In the genomic region with DNA sequence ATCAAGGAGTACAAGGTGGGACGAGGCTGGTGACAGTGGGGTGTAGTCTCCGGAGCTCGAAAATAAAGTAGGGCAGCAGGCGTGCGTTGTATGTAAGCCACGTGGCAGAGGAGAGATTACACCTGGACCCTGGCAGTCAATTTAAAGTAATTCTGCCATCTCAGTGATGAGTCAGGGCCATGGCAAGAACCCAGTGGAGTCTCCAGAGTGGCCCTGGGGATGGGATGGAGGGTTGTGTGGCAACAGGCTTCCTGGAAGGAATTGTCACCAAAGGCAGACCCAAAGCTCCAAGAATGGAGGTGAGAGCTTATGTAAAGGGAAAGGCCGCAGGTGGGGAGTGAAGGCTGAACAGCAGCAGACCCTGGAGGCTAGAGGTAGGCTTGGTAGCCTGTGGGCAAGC, we compare ENCODE assay signal across 19 mouse cellular contexts. TPM values are rescaled to one million over a fixed set of nuclear protein-coding genes. Genes with fewer than 3 reads are reported as not detected.
DNase-seq lines count a peak whose midpoint lies in the region.
"Had no signal": no experiment of that assay in that cellular context is flagged by ENCODE, and none has a peak within 500 bp of the region (broad histone marks: within the 10 kb centered on the region; RNA-seq: fewer than 3 reads in every experiment).

No protein-coding gene starts in this region.

- peak; percentile 60 for DNase-seq in adrenal gland, adult 2 months
- DNase-seq in adrenal gland, postnatal 14 days = no peak
- DNase-seq: adrenal gland, adult 8-10 months; adrenal gland, postnatal 10 days; adrenal gland, postnatal 25 days; B cell, adult 2 months; cerebellum, adult 11 months; cerebellum, adult 11-12 months; cerebellum, adult 18-20 months; cerebellum, adult 2 months; cerebellum, adult 8-10 months; cerebellum, adult 9-10 months had no signal

RNA-seq across cellular contexts. Expression of a gene that starts 12.0 kb away (rescaled TPM):
- total RNA-seq in adrenal gland, adult 2 months (2021) = 10 to 100 TPM; 54.9 to 55.7 TPM
- polyA plus RNA-seq in adrenal gland, adult 2 months (2012; rRNA removed) = 19.3 and 23.3 TPM in 2 replicates
- 56.0 and 62.8 TPM in 2 replicates for total RNA-seq in adrenal gland, postnatal 14 days (2021)

RNA-seq across cellular contexts. Expression of a gene that starts 12.2 kb away (rescaled TPM):
- 10 to 100 TPM in 1 of 2 experiments, 1 to 10 TPM in 1; 7.6 to 11.4 TPM for total RNA-seq in adrenal gland, adult 2 months (2021)
- polyA plus RNA-seq in adrenal gland, adult 2 months (2012; rRNA removed) = 4.8 and 6.1 TPM in 2 replicates
- total RNA-seq in adrenal gland, postnatal 14 days (2021) = 7.5 and 10.7 TPM in 2 replicates

RNA-seq across cellular contexts. Expression of a gene that starts 15.0 kb away (rescaled TPM):
- 10 to 100 TPM; 16.3 to 21.2 TPM for total RNA-seq in adrenal gland, adult 2 months (2021)
- polyA plus RNA-seq in adrenal gland, adult 2 months (2012; rRNA removed) = 14.0 and 15.5 TPM in 2 replicates
- 21.6 and 26.4 TPM in 2 replicates for total RNA-seq in adrenal gland, postnatal 14 days (2021)

RNA-seq across cellular contexts. Expression of a gene that starts 27.5 kb away (rescaled TPM):
- total RNA-seq in adrenal gland, adult 2 months (2021) = 10 to 100 TPM; 37.3 to 44.4 TPM
- polyA plus RNA-seq in adrenal gland, adult 2 months (2012; rRNA removed) = 48.3 and 53.2 TPM in 2 replicates
- 36.6 and 44.4 TPM in 2 replicates for total RNA-seq in adrenal gland, postnatal 14 days (2021)

RNA-seq across cellular contexts. Expression of a gene that starts 39.4 kb away (rescaled TPM):
- not detected for total RNA-seq in adrenal gland, adult 2 months (2021)
- 0.39 and 2.5 TPM in 2 replicates for polyA plus RNA-seq in adrenal gland, adult 2 months (2012; rRNA removed)
- not detected in 2 replicates for total RNA-seq in adrenal gland, postnatal 14 days (2021)
- total RNA-seq: adrenal gland, adult 18-20 months; adrenal gland, adult 8-10 months; adrenal gland, postnatal 10 days; adrenal gland, postnatal 25 days; adrenal gland, postnatal 36 days; adrenal gland, postnatal 4 days; ES-E14; MEL had no signal
- polyA plus RNA-seq: C2C12; cerebellum, adult 2 months; Patski had no signal
